Mouse (Mus musculus) lung, postnatal 25 days (tissue): ENCODE measurements around the gene Brd4.
A peak's percentile ranks its signal among the peaks of the same experiment; 100 is the strongest.

Experiments used
- DNase-seq: peaks from one replicate; pipeline ENCODE4 v3.0.0; 2022; ENCODE audit warnings: low spot score

Gene Brd4

DNA sequence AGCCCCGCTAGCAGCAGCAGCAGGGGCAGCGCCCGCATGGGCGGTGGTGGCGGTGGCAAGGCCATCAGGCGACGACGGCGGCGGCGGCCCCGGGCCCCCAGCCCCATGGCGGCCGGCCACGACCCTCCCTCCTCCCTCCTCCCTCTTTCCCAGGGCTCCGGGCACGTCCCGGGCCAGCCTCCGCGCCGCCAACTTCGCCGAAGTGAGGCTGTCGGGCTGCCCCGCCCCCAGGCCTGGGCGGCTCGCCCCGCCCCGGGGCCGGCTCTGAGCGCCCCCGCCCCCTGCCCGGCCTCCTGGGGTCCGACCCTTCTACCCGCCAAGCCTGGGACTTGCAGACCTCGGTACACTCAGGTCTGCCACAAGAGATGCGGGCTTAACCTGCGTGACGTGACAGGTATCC is 117.8 kb downstream of the Brd4 start, which contains the start of gene Notch3:
Notch3 (minus strand) TSS at position 166 of the 400 bp plus-strand sequence.
- DNase-seq: no peak

DNA sequence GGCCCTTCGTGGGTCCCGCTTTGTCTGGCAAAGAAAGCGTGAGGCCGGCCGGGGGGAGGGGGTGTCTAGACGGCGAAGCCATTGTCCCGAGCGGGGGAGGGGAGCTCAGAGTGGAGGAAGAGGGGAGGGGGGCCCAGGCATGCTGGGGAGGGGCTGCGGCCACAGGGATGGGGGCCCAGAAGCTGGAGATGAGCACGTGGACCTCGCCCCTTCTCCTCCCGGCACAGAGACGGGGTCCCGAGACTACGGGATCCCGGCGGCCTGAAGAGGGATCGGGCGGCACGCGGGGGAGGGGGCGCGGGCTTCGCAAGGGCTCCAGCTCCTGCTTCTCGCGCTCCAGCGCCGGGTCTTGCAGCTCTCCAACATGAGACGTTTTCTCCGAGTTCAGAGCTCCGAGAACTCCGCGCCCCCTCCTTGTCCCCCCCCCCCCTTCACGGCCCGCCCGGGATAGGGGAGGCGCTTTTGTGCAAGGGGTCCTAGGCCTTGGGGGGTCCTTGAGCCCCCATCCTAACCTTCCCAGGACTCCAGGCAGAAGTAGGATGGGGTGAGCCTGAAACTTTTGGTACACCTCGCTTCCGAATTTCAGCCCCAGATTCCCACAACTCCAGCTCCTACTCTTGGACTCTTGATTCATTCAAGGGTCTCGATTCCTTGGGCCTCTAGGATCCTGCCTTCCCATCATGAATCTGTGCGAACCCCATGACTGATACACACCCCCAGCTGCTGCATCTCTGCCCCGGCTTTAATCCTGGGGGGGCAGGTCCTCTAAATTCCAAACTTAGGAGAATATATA is 118.5 kb downstream of the Brd4 start:
- no peak for DNase-seq

DNA sequence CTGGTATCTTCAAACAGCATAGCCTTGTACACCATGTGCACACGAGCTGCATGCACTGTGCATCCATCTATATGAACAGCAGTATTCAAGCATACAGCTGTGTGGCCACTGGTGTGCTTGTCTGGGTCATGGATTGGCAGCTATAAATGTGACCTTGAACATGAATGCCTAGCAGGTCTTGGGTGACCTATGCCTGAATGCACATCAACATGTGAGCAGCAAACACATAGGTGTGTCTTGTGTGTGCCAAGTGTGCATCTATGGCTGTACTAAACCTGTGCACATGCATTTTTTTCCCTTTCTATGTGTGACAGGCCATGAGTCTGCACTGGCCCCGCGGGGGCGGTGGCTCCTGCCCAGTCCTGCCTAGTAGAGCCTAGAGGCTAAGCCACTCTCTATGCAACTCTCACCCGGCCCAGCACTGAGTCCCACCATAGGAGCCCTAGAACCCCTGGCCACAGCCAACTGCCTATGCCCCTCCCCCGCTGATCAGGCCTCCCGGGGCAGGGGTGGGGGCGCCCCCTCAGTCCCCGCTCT is 119.2 kb downstream of the Brd4 start:
- no peak for DNase-seq

DNA sequence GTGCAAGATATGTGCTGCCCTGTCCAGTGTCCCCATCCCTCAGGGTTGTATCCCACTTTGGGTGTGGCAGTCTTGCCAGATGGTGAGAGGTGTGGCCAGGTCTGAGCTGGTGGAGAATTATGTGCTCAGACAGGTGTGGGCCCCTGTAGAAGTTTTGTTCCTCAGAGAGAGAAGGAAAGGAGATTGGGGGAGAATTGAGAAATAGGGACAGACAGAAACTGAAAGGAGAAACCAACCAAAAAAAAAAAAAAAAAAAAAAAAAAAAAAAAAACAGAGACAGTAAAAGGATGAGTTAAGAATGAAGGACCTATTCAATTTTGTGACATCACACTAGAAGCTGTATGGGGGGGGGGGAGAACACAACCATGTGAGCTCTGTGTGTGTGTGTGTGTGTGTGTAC is 119.7 kb downstream of the Brd4 start:
- no peak for DNase-seq

DNA sequence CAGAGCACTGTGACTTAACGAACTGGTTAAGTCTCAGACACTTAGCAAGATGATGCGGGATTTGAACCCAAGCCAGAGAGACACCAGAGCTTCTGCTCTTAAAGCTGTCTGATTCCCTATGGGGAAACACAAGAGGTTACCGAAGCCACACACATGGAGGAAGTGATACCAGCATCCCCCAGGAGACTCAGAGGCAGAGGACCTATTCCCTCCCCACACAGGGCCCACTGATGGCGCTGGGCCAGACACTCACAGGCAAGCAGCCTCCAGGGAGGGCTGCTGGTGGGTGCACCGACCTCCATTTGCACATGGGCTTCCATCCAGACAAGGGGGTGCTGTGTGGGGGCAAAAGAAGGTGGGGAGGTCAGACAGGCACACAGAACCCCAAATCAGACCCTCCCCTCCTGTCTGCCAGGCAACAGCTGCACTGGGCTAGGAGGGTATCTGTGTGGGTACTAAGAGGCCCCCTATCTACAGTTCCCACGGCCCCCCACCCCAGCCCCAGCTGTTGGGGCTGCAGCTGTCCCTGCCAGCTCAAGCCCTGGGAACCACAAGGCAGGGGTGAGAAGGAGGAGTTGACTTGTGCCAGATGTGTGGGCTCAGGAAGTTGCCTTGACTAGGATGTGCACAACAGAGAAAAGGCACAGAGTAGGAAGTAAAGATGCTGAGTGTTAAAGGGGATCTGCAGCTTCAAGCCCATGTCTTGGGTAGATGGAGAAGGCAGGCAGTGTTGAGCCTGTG is 120.4 kb downstream of the Brd4 start:
- no peak for DNase-seq

DNA sequence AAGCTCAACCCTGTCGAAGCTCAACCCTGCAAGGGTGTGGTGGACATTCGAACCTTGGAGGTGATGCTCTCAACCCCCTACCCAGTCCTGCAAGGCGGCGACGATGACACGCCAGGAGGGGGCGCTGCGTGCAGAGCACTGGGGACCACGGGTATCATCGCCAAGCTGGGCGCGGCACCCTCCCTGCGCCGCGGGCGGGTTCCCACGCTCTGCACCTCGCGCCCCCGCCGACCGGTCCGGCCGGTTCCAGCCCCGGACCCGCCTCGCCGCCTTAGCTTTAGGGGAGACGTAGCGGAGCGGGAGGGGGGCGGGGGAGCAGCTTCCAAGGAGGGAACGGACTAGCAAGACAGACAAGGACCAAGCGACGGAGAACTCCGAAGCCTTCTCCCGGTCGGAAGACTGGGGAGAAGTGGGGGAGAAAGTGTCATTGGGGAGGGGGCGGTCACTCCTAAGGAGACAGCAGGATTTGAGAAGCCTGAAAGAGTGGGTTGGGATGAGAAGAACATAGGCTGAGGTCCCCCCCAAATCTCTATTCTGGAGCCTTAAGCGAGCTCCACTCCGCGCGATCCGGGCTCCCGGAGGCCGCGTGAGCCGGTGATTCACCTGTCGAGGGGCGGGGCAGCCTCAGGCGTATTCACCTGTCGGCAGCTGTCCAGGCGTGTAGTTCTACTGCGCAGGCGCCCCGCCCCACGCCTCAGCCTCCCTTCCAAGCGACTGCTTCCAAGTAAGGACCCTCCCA is 122.2 kb downstream of the Brd4 start:
- DNase-seq: peak; percentile 78

DNA sequence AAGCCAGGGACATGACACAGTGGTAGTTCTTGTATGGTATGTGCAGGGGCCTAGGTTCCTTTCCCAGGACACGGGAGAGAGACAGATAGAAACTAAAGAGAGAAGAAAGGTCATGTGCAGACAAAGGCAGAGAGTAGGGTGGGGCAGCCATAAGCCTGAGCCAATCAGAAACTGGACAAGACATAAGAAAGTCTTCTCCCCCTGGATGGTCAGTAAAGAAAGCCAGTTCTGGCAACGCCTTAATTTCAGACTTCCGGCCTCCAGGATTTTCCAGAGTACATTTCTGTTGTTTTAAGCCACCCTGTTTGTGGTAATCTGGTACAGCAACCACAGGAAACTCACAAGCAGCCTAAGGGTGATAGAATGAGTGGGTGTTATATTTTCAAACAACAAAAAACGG is 123.6 kb downstream of the Brd4 start:
- no peak for DNase-seq

DNA sequence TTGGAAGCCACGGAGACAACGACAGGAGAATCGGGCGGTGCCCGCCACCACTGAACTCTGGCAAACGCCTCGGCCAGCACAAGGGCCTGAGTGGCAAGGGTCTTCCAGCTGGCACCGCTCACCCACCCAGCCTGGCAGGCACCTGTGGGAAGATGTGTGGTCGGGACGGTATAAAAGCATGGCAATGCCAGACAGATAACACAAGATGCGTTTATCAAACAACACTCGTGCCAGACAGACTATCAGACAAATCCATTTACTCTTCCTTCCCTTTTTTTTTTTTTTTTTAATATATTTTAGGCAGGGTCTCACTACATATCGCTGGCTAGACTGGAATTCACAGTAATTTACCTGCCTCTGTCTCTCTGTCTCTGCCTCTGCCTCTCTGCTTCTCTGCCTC is 125.7 kb downstream of the Brd4 start:
- no peak for DNase-seq

DNA sequence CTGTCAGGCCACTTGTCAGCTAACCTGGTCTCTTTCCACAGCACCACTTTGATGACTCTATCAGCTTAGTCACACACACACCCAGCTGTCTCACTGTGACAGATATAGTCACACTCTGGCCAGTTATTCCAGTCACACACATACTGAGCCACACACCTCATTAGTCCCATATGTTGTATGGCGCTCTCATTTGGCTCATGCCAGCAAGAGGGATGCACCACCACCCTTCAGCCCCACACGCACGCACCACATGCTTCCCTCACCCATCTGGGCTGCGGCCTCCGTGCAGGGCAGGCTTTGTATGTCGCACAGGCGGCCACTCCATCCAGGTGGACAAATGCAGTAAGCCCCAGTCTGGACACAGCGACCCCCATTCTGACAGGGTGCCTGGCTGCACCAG is 137.8 kb downstream of the Brd4 start:
- DNase-seq: no peak
